Mouse (Mus musculus) limb, embryonic 11.5 days (tissue): Measurements from ENCODE around the gene Zfp462. TPM values are rescaled to one million over a fixed set of nuclear protein-coding genes. Genes with fewer than 3 reads are reported as not detected.

Experiments used
- ATAC-seq: fragments of 200-750 bp; cut with Nextera tagmentation; 2 replicates; pipeline ENCODE4 v1.8.0; 2017; ENCODE audit warnings: low read depth; ENCODE audit not compliant: insufficient number of reproducible peaks, low FRiP score, low TSS enrichment
- DNase-seq: peaks from one replicate; pipeline ENCODE4 v3.0.0-alpha.2; 2015; ENCODE audit warnings: low spot score
- H3K27ac ChIP-seq: fragments of 300-500 bp; sonication (generic); replicated peaks from 2 replicates; pipeline ENCODE4 v1.5.1; 2014; ENCODE audit warnings: low read depth, mild to moderate bottlenecking, low read length
- H3K27me3 ChIP-seq: fragments of 300-500 bp; sonication (generic); 2 replicates; pipeline ENCODE4 v1.6.1; 2014; ENCODE audit warnings: mild to moderate bottlenecking, low read length, mixed read lengths; ENCODE audit not compliant: control insufficient read depth, insufficient read depth
- H3K36me3 ChIP-seq: fragments of 300-500 bp; sonication (generic); 2 replicates; pipeline ENCODE4 v1.6.1; 2014; ENCODE audit warnings: mild to moderate bottlenecking, low read length, moderate library complexity, mixed read lengths; ENCODE audit not compliant: control insufficient read depth, insufficient read depth
- H3K4me1 ChIP-seq: fragments of 300-500 bp; sonication (generic); 2 replicates; pipeline ENCODE4 v1.6.1; 2014; ENCODE audit warnings: low read length, mixed read lengths; ENCODE audit not compliant: control insufficient read depth, insufficient read depth
- H3K4me2 ChIP-seq: fragments of 300-500 bp; sonication (generic); 2 replicates; pipeline ENCODE4 v1.6.1; 2014; ENCODE audit warnings: low read depth, mild to moderate bottlenecking, moderate library complexity; ENCODE audit not compliant: severe bottlenecking
- H3K4me3 ChIP-seq: fragments of 300-500 bp; sonication (generic); 2 replicates; pipeline ENCODE4 v1.5.1; 2014; ENCODE audit warnings: low read depth, low read length
- H3K9ac ChIP-seq: fragments of 300-500 bp; sonication (generic); 2 replicates; pipeline ENCODE4 v1.6.1; 2014; ENCODE audit warnings: mild to moderate bottlenecking, low read length
- H3K9me3 ChIP-seq: fragments of 300-500 bp; sonication (generic); 2 replicates; pipeline ENCODE4 v1.6.1; 2016; ENCODE audit warnings: low read length; ENCODE audit not compliant: control insufficient read depth
- whole genome bisulfite sequencing: fragments of 180-500 bp; shearing (Covaris S2); extraction: QIAGEN DNeasy Blood & Tissue Kit; methylation state at CpG from one replicate; pipeline ENCODE4 v1.1.7; 2014; 5-methylcytosine and 5-hydroxymethylcytosine counted together
- polyA plus RNA-seq: library from polyadenylated mRNA; unstranded; fragments of >200 nt; fragmentation: Nextera tagmentation; extraction: Ambion mirVana; gene quantifications from 2 replicates; pipeline ENCODE4 v1.2.1, GENCODE M21; 2014

The Zfp462 gene
- polyA plus RNA-seq, 1 experiment from 2014 or later: 11.4 TPM

GRCm38 (mm10) chr4:54962141-54962540, 17.3 kb downstream of the Zfp462 start:
- no peaks in the 10 kb centered on the region for H3K9me3 ChIP-seq
- no peaks in the 10 kb centered on the region for H3K27me3 ChIP-seq
- H3K27ac ChIP-seq: no peak overlapping the region
- H3K4me2 ChIP-seq: no peak overlapping the region
- no peak overlapping the region for H3K4me3 ChIP-seq
- H3K9ac ChIP-seq: no peak overlapping the region
- no peaks in the 10 kb centered on the region; the same call in 1 of the 2 replicates for H3K36me3 ChIP-seq
- ATAC-seq: no peak
- 86% methylated on average over 4 of the region's 4 CpGs for WGBS
- no peak for DNase-seq
- H3K4me1 ChIP-seq: peaks cover 4% of the 10 kb centered on the region; the same call in 1 of the 2 replicates

- Histone ChIP-seq H3K9ac (no peak overlapping the region), H3K4me3 (no peak overlapping the region), H3K4me1 (peaks cover 4% of the 10 kb centered on the region; the same call in 1 of the 2 replicates), H3K27ac (no peak overlapping the region), H3K36me3 (no peaks in the 10 kb centered on the region; the same call in 1 of the 2 replicates), H3K4me2 (no peak overlapping the region), H3K27me3 (no peaks in the 10 kb centered on the region), H3K9me3 (no peaks in the 10 kb centered on the region)
- 81% methylated on average over 7 of the region's 7 CpGs for WGBS
- ATAC-seq (no peak), DNase-seq (no peak)
Observed at GRCm38 (mm10) chr4:54963551-54963950, 18.7 kb downstream of the Zfp462 start.

- ATAC-seq (no peak), DNase-seq (no peak)
- no peak overlapping the region for H3K27ac ChIP-seq
- no peaks in the 10 kb centered on the region for H3K9me3 ChIP-seq
- peaks cover 4% of the 10 kb centered on the region; the same call in 1 of the 2 replicates for H3K4me1 ChIP-seq
- H3K9ac ChIP-seq: no peak overlapping the region
- WGBS: 72% methylated on average over 9 of the region's 9 CpGs
- no peaks in the 10 kb centered on the region; the same call in 1 of the 2 replicates for H3K36me3 ChIP-seq
- no peak overlapping the region for H3K4me2 ChIP-seq
- H3K4me3 ChIP-seq: no peak overlapping the region
- H3K27me3 ChIP-seq: no peaks in the 10 kb centered on the region
Observed at GRCm38 (mm10) chr4:54965169-54965695, 20.4 kb downstream of the Zfp462 start.

- 63% methylated on average over 17 of the region's 17 CpGs for WGBS
- Histone ChIP-seq H3K27ac (no peak overlapping the region), H3K9ac (no peak overlapping the region), H3K4me3 (no peak overlapping the region), H3K4me2 (no peak overlapping the region), H3K4me1 (peaks cover 4% of the 10 kb centered on the region; the same call in 1 of the 2 replicates), H3K36me3 (no peaks in the 10 kb centered on the region; the same call in 1 of the 2 replicates), H3K9me3 (no peaks in the 10 kb centered on the region), H3K27me3 (no peaks in the 10 kb centered on the region)
- ATAC-seq: no peak
- DNase-seq: no peak
Observed at GRCm38 (mm10) chr4:54966161-54966806, 21.4 kb downstream of the Zfp462 start.

- no peak overlapping the region for H3K4me2 ChIP-seq
- no peak overlapping the region for H3K27ac ChIP-seq
- no peaks in the 10 kb centered on the region for H3K27me3 ChIP-seq
- no peak for DNase-seq
- no peaks in the 10 kb centered on the region for H3K9me3 ChIP-seq
- no peaks in the 10 kb centered on the region; the same call in 1 of the 2 replicates for H3K36me3 ChIP-seq
- H3K4me1 ChIP-seq: peaks cover 4% of the 10 kb centered on the region; the same call in 1 of the 2 replicates
- WGBS: 91% methylated on average over 4 of the region's 4 CpGs
- no peak for ATAC-seq
- no peak overlapping the region for H3K4me3 ChIP-seq
- no peak overlapping the region for H3K9ac ChIP-seq
Observed at GRCm38 (mm10) chr4:54967166-54967565, 22.3 kb downstream of the Zfp462 start.

GRCm38 (mm10) chr4:54967721-54968120, 22.9 kb downstream of the Zfp462 start:
- Histone ChIP-seq H3K36me3 (no peaks in the 10 kb centered on the region; the same call in 1 of the 2 replicates), H3K27me3 (no peaks in the 10 kb centered on the region), H3K27ac (no peak overlapping the region), H3K4me3 (no peak overlapping the region), H3K4me2 (no peak overlapping the region), H3K9me3 (no peaks in the 10 kb centered on the region), H3K4me1 (peaks cover 4% of the 10 kb centered on the region; the same call in 1 of the 2 replicates), H3K9ac (no peak overlapping the region)
- WGBS: 89% methylated on average over 5 of the region's 5 CpGs
- DNase-seq: no peak
- no peak for ATAC-seq

- no peaks in the 10 kb centered on the region for H3K27me3 ChIP-seq
- ATAC-seq (no peak), DNase-seq (no peak)
- no peak overlapping the region for H3K9ac ChIP-seq
- no peaks in the 10 kb centered on the region for H3K9me3 ChIP-seq
- no peak overlapping the region for H3K4me2 ChIP-seq
- 91% methylated on average over 12 of the region's 12 CpGs for WGBS
- no peak overlapping the region for H3K27ac ChIP-seq
- no peak overlapping the region for H3K4me3 ChIP-seq
- H3K36me3 ChIP-seq: no peaks in the 10 kb centered on the region; the same call in 1 of the 2 replicates
- H3K4me1 ChIP-seq: peaks cover 4% of the 10 kb centered on the region; the same call in 1 of the 2 replicates
Observed at GRCm38 (mm10) chr4:54969671-54970295, 24.9 kb downstream of the Zfp462 start.

GRCm38 (mm10) chr4:54971386-54971785, 26.5 kb downstream of the Zfp462 start:
- no peak for DNase-seq
- no peak for ATAC-seq
- H3K4me1 ChIP-seq: no peaks in the 10 kb centered on the region
- H3K4me3 ChIP-seq: no peak overlapping the region
- H3K27ac ChIP-seq: no peak overlapping the region
- H3K36me3 ChIP-seq: no peaks in the 10 kb centered on the region; the same call in 1 of the 2 replicates
- H3K4me2 ChIP-seq: no peak overlapping the region
- no peaks in the 10 kb centered on the region for H3K27me3 ChIP-seq
- WGBS: 84% methylated on average over 3 of the region's 3 CpGs
- no peak overlapping the region for H3K9ac ChIP-seq
- no peaks in the 10 kb centered on the region for H3K9me3 ChIP-seq
